Mouse (Mus musculus) erythroblast, embryonic 14.5 days (primary cell): Measurements from ENCODE around the gene Gkn2. TPM values are rescaled to one million over a fixed set of nuclear protein-coding genes. Genes with fewer than 3 reads are reported as not detected.

ENCODE experiments used
- H3K27me3 ChIP-seq: 2 replicates; pipeline ENCODE4 v1.6.1; 2012; ENCODE audit warnings: inconsistent platforms; ENCODE audit not compliant: control insufficient read depth
- H3K36me3 ChIP-seq: 2 replicates; pipeline ENCODE4 v1.6.1; 2012; ENCODE audit warnings: mild to moderate bottlenecking, inconsistent platforms; ENCODE audit not compliant: control insufficient read depth
- H3K4me1 ChIP-seq: 2 replicates; pipeline ENCODE4 v1.6.1; 2012; ENCODE audit warnings: inconsistent platforms; ENCODE audit not compliant: control insufficient read depth
- H3K4me3 ChIP-seq: replicated peaks from 2 replicates; pipeline ENCODE3; 2012; ENCODE audit warnings: moderate library complexity, mild to moderate bottlenecking, inconsistent platforms
- H3K9me3 ChIP-seq: 2 replicates; pipeline ENCODE4 v1.6.1; 2012; ENCODE audit warnings: low read length, inconsistent platforms, mixed read lengths; ENCODE audit not compliant: control insufficient read depth
- GATA1 ChIP-seq: IDR thresholded peaks from 2 replicates; pipeline ENCODE4 v1.6.1; 2012; ENCODE audit warnings: low read length, inconsistent platforms, mixed read lengths
- TAL1 ChIP-seq: IDR thresholded peaks from 3 replicates; pipeline ENCODE4 v1.6.1; 2012; ENCODE audit warnings: low read length, inconsistent platforms, mixed read lengths
- polyA plus RNA-seq: library from polyadenylated mRNA; stranded (reverse); fragments of >175 nt; gene quantifications from 2 replicates; pipeline ENCODE4 v1.2.3, GENCODE M21; 2012

Gene Gkn2
- polyA plus RNA-seq, 1 experiment = not detected

- Histone ChIP-seq H3K36me3 (no peaks in the 10 kb centered on the region), H3K4me1 (peaks cover 2% of the 10 kb centered on the region), H3K4me3 (no peak overlapping the region), H3K9me3 (no peaks in the 10 kb centered on the region), H3K27me3 (no peaks in the 10 kb centered on the region)
- TF ChIP-seq TAL1 (no peak), GATA1 (no peak)
Observed at GRCm38 (mm10) chr6:87393466-87394205, 20.5 kb downstream of the Gkn2 start.

- Histone ChIP-seq H3K9me3 (no peaks in the 10 kb centered on the region), H3K4me1 (no peaks in the 10 kb centered on the region), H3K4me3 (no peak overlapping the region), H3K27me3 (no peaks in the 10 kb centered on the region), H3K36me3 (no peaks in the 10 kb centered on the region)
- TF ChIP-seq TAL1 = no peak
- TF ChIP-seq GATA1 = no peak
Observed at GRCm38 (mm10) chr6:87394783-87395182, 21.6 kb downstream of the Gkn2 start.

- H3K4me3 ChIP-seq = no peak overlapping the region
- TF ChIP-seq TAL1 (no peak), GATA1 (no peak)
- H3K9me3 ChIP-seq = no peaks in the 10 kb centered on the region
- no peaks in the 10 kb centered on the region for H3K27me3 ChIP-seq
- no peaks in the 10 kb centered on the region for H3K4me1 ChIP-seq
- H3K36me3 ChIP-seq = no peaks in the 10 kb centered on the region
Observed at GRCm38 (mm10) chr6:87399137-87399536, 26.0 kb downstream of the Gkn2 start.

- no peak overlapping the region for H3K4me3 ChIP-seq
- H3K27me3 ChIP-seq = no peaks in the 10 kb centered on the region
- no peaks in the 10 kb centered on the region for H3K9me3 ChIP-seq
- H3K36me3 ChIP-seq = no peaks in the 10 kb centered on the region
- no peaks in the 10 kb centered on the region for H3K4me1 ChIP-seq
- TF ChIP-seq TAL1 = no peak
- TF ChIP-seq GATA1 = no peak
Observed at GRCm38 (mm10) chr6:87399886-87400566, 26.9 kb downstream of the Gkn2 start.

- TF ChIP-seq GATA1 (no peak), TAL1 (no peak)
- Histone ChIP-seq H3K27me3 (no peaks in the 10 kb centered on the region), H3K36me3 (no peaks in the 10 kb centered on the region), H3K4me1 (no peaks in the 10 kb centered on the region), H3K4me3 (no peak overlapping the region), H3K9me3 (no peaks in the 10 kb centered on the region)
Observed at GRCm38 (mm10) chr6:87401456-87401855, 28.3 kb downstream of the Gkn2 start.

GRCm38 (mm10) chr6:87412011-87412410 is 38.9 kb downstream of the Gkn2 start:
- 0 out of 2 replicates have a peak, but pooled peaks cover 3% of the 10 kb centered on the region for H3K9me3 ChIP-seq
- no peaks in the 10 kb centered on the region for H3K4me1 ChIP-seq
- H3K27me3 ChIP-seq = no peaks in the 10 kb centered on the region
- no peaks in the 10 kb centered on the region for H3K36me3 ChIP-seq
- no peak overlapping the region for H3K4me3 ChIP-seq
- TF ChIP-seq TAL1 (no peak), GATA1 (no peak)

GRCm38 (mm10) chr6:87422304-87422703 is 49.1 kb downstream of the Gkn2 start:
- H3K4me1 ChIP-seq = no peaks in the 10 kb centered on the region; the same call in 1 of the 2 replicates
- H3K9me3 ChIP-seq = no peaks in the 10 kb centered on the region
- H3K36me3 ChIP-seq = no peaks in the 10 kb centered on the region
- no peak overlapping the region for H3K4me3 ChIP-seq
- H3K27me3 ChIP-seq = no peaks in the 10 kb centered on the region
- TF ChIP-seq TAL1 (no peak), GATA1 (no peak)

GRCm38 (mm10) chr6:87424037-87424816 is 51.1 kb downstream of the Gkn2 start:
- no peak for TF ChIP-seq TAL1
- no peak for TF ChIP-seq GATA1
- no peaks in the 10 kb centered on the region for H3K27me3 ChIP-seq
- H3K36me3 ChIP-seq = no peaks in the 10 kb centered on the region
- H3K4me3 ChIP-seq = no peak overlapping the region
- no peaks in the 10 kb centered on the region for H3K9me3 ChIP-seq
- H3K4me1 ChIP-seq = no peaks in the 10 kb centered on the region; the same call in 1 of the 2 replicates

GRCm38 (mm10) chr6:87426954-87427353 is 53.8 kb downstream of the Gkn2 start:
- Histone ChIP-seq H3K4me3 (no peak overlapping the region), H3K27me3 (no peaks in the 10 kb centered on the region), H3K4me1 (no peaks in the 10 kb centered on the region; the same call in 1 of the 2 replicates), H3K9me3 (no peaks in the 10 kb centered on the region), H3K36me3 (no peaks in the 10 kb centered on the region)
- TF ChIP-seq GATA1 (no peak), TAL1 (no peak)
